Mouse (Mus musculus) neutrophil, adult 83 days (primary cell): ENCODE results near the gene Zc3h15. TPM values are rescaled to one million over a fixed set of nuclear protein-coding genes. Genes with fewer than 3 reads are reported as not detected.

Experiments
- total RNA-seq, 2 experiments: library from RNA; stranded (reverse); gene quantifications; one replicate each; pipeline ENCODE4 v1.2.4; 2023

Zc3h15 gene
- total RNA-seq: 10 to 100 TPM; 43.2 to 49.3 TPM

DNA sequence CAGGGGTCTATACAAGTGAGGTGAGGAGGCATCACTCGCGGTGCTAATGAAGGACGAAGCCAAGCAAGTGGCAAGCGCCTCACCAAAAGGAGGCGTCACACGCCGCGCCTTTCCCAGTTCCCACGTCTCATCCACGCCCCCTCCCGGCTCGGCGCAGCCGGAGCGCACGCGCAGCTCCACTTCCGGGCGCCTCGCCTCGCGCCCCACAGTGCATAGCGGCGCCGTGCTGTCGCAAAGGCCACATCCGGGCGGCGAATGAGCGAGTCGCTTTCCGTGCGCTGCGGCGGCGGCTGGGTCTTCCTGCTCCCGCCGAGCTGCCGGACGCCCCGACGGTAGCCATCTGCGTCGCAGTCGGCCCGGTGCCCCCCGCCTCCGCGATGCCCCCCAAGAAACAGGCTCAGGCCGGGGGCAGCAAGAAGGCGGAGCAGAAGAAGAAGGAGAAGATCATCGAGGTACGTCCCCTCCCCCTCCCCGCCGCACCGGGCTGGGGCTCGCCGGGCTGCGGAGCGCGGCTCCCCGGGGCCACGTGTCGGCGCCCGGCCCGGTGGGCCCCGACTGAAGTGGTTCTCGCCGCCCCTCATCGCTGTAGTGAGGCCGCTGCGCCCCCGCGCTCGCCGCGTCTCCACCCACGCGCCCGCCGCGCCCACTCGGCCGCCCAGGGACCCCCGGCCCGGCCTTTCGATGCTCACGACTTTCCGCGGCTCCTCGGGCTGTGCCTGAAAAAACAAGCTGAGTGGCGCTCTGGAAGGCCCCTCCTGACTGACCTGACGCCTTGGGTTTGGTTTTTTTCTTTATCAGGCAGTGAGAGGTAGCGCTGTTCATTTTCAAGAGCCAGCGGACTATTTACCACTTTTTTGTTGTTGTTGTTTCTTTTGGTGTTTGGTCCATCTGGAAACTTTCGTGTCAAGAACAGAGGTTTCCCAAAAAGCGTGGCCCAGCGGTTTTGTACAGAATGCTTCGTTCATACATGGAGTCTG lies at the start of gene Zc3h15:
TSS of gene Zc3h15 (plus strand) at position 160 of the 977 bp plus-strand sequence.

Other genes starting within 250 kb of the Zc3h15 start
- gene Itgav, start 80.0 kb downstream of the Zc3h15 start, total RNA-seq: 10 to 100 TPM; 30.8 to 46.4 TPM
- not detected for gene Fam171b, start 168.2 kb downstream of the Zc3h15 start, total RNA-seq